Comparison of ENCODE assay signal across 18 mouse cellular contexts in the genomic region with DNA sequence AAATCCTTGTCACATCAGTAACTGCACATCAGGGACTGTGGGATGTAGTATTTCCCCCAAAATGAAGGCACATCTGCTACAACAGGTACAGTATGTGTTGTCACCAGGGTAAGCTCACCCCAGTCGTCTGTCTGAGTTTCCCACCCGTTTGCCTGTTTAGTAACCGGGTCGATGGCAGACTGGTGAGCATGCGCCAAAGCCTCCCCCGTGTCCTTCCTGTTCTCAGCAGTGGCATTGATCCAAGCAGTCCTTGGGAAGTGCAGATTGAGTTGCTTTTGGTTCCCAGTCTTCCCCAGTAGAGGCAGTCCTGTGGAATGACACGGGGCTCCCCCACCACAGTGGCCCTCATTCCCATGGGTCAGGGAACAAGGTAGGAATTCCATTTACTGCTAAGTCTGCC.
DNase-seq lines count a peak whose midpoint lies in the region; TF ChIP-seq lines count a peak whose summit lies in the region.
"Had no signal": no experiment of that assay in that cellular context is flagged by ENCODE, and none has a peak within 500 bp of the region (broad histone marks: within the 10 kb centered on the region; RNA-seq: fewer than 3 reads in every experiment).

No protein-coding gene starts in this region.

- no peaks in the 10 kb centered on the region for H3K9me3 ChIP-seq in embryonic facial prominence, embryonic 10.5 days
- H3K9me3 ChIP-seq: embryonic facial prominence, embryonic 13.5 days; embryonic facial prominence, embryonic 15.5 days; forebrain, embryonic 10.5 days had no signal

- TF ChIP-seq CTCF in layer of hippocampus, adult 2 months (conservative IDR thresholded peaks at IDR 0.05): peak; percentile 18; the same call in 1 of the 2 replicates

- DNase-seq in layer of hippocampus, adult 2 months (ENCODE audit: low spot score in 2 of 2): peak in 1 of 2 experiments; percentile 62
- DNase-seq in layer of hippocampus, postnatal 25 days (ENCODE audit: extremely low spot score in 1 of 2, low spot score in 1 of 2): no peak
- DNase-seq in right cerebral cortex, adult 18-20 months: peak; percentile 30
- DNase-seq in right cerebral cortex, adult 2 months (ENCODE audit: low spot score in 2 of 2): no peak
- no peak for DNase-seq in embryonic facial prominence, embryonic 10.5 days (ENCODE audit: low spot score)
- DNase-seq: adrenal gland, adult 2 months; adrenal gland, postnatal 10 days; adrenal gland, postnatal 25 days; cerebellum, adult 11-12 months; cerebellum, adult 2 months; cerebellum, adult 9-10 months; cerebellum, postnatal 10 days; cerebellum, postnatal 25 days had no signal

- H3K27ac ChIP-seq in layer of hippocampus, adult 2 months: peak overlapping the region; percentile 67
- no peak overlapping the region for H3K27ac ChIP-seq in embryonic facial prominence, embryonic 10.5 days (replicated peaks)
- H3K27ac ChIP-seq: embryonic facial prominence, embryonic 13.5 days; embryonic facial prominence, embryonic 15.5 days; forebrain, embryonic 10.5 days; forebrain, embryonic 12.5 days had no signal

- WGBS in embryonic facial prominence, embryonic 10.5 days: 92% methylated on average over 7 of the region's 7 CpGs

- H3K4me1 ChIP-seq in embryonic facial prominence, embryonic 10.5 days: peaks cover 17% of the 10 kb centered on the region
- H3K4me1 ChIP-seq: embryonic facial prominence, embryonic 15.5 days; forebrain, embryonic 12.5 days had no signal

- H3K36me3 ChIP-seq in embryonic facial prominence, embryonic 10.5 days (replicated peaks): no peaks in the 10 kb centered on the region
- H3K36me3 ChIP-seq: embryonic facial prominence, embryonic 13.5 days; forebrain, embryonic 10.5 days; forebrain, embryonic 12.5 days had no signal

- H3K27me3 ChIP-seq in embryonic facial prominence, embryonic 10.5 days (replicated peaks; ENCODE audit: low read depth, poor library complexity, severe bottlenecking): peaks cover 20% of the 10 kb centered on the region
- H3K27me3 ChIP-seq: embryonic facial prominence, embryonic 13.5 days; embryonic facial prominence, embryonic 15.5 days; forebrain, embryonic 12.5 days had no signal

- H3K4me3 ChIP-seq in layer of hippocampus, adult 2 months: no peak overlapping the region
- no peak overlapping the region for H3K4me3 ChIP-seq in embryonic facial prominence, embryonic 10.5 days
- H3K4me3 ChIP-seq: embryonic facial prominence, embryonic 13.5 days; embryonic facial prominence, embryonic 15.5 days; erythroblast, embryonic 14.5 days; forebrain, embryonic 10.5 days; forebrain, embryonic 12.5 days had no signal
